Mouse (Mus musculus) kidney, adult 2 months (tissue): ENCODE results near the gene Ap1m2.

Source experiments
- CTCF ChIP-seq: fragments of 200-500 bp; conservative IDR thresholded peaks from 2 replicates; pipeline ENCODE4 v1.5.1; 2011; ENCODE audit warnings: low read depth, mild to moderate bottlenecking, control low read depth, low read length, moderate library complexity, mixed read lengths; ENCODE audit not compliant: insufficient read depth, insufficient read length
- POLR2A ChIP-seq: fragments of 200-500 bp; IDR thresholded peaks from one replicate; pipeline ENCODE4 v1.6.1; 2011; ENCODE audit warnings: low read depth, low read length, control low read depth

GRCm38 (mm10) chr9:21353373-21353686, 41.2 kb upstream of the Ap1m2 start:
- no peak for TF ChIP-seq CTCF
- no peak for TF ChIP-seq POLR2A
